Mouse (Mus musculus): ENCODE results near the gene Wdr90.

- TF ChIP-seq CTCF (IDR thresholded peaks at IDR 0.05; ENCODE audit: low read depth, low read length) (no peak), POLR2A (IDR thresholded peaks at IDR 0.05; ENCODE audit: borderline replicate concordance, low read depth, low read length) (no peak)
These were observed 36.0 kb downstream of the Wdr90 start for GRCm38 (mm10) chr17:25825311-25825710.
